Mouse (Mus musculus): ENCODE data around the gene Sema4c. TPM values are rescaled to one million over a fixed set of nuclear protein-coding genes. Genes with fewer than 3 reads are reported as not detected.

Sema4c gene
- total and polyA plus RNA-seq, 3 experiments = 0.70 to 3.4 (median 1.5) TPM

- no peak for TF ChIP-seq IRF4 (IDR thresholded peaks at IDR 0.05; ENCODE audit: low read depth, low read length)
- TF ChIP-seq EP300 (IDR thresholded peaks at IDR 0.05; ENCODE audit: low read length) = no peak
- Histone ChIP-seq H3K27ac (ENCODE audit: insufficient read depth, low read depth) (no peak overlapping the region), H3K4me3 (replicated peaks in 1 of 3; ENCODE audit: low read depth in 2 of 3, low read length in 2 of 3, poor library complexity in 1 of 3) (no peak overlapping the region), H3K4me1 (ENCODE audit: control insufficient read depth in 1 of 2, insufficient read depth in 2 of 2) (no peaks in the 10 kb centered on the region), H3K9ac (ENCODE audit: insufficient read depth, low read depth) (no peak overlapping the region), H3K36me3 (replicated peaks in 1 of 2; ENCODE audit: control insufficient read depth in 1 of 2, insufficient read depth in 1 of 2, low read length in 1 of 2) (peaks cover 50 to 75% of the 10 kb centered on the region in 2 experiments), H3K9me3 (replicated peaks; ENCODE audit: low read length) (no peaks in the 10 kb centered on the region), H3K79me2 (replicated peaks; ENCODE audit: control insufficient read depth, extremely low read depth, insufficient read depth, poor library complexity, severe bottlenecking) (no peaks in the 10 kb centered on the region), H3K4me2 (ENCODE audit: insufficient read depth, low read depth, poor library complexity, severe bottlenecking) (no peak overlapping the region), H3K27me3 (replicated peaks) (no peaks in the 10 kb centered on the region)
- DNase-seq (ENCODE audit: extremely low read depth) = no peak
- in situ Hi-C loops (cut with MboI; ENCODE audit: low pct_ligation_motif_present, low pct_unique_long_range_greater_than_20kb, low sequenced_read_pairs) (no loop called here), dilution Hi-C loops (cut with MboI; ENCODE audit: extremely low pct_ligation_motif_present, extremely low pct_unique_long_range_greater_than_20kb, low sequenced_read_pairs) (no loop called here)
Measured at GRCm38 (mm10) chr1:36529875-36530274, 28.3 kb downstream of the Sema4c start.

- Histone ChIP-seq H3K27me3 (replicated peaks) (no peaks in the 10 kb centered on the region), H3K4me3 (replicated peaks in 1 of 3; ENCODE audit: low read depth in 2 of 3, low read length in 2 of 3, poor library complexity in 1 of 3) (no peak overlapping the region), H3K4me2 (ENCODE audit: insufficient read depth, low read depth, poor library complexity, severe bottlenecking) (no peak overlapping the region), H3K9ac (ENCODE audit: insufficient read depth, low read depth) (no peak overlapping the region), H3K4me1 (ENCODE audit: control insufficient read depth in 1 of 2, insufficient read depth in 2 of 2) (no peaks in the 10 kb centered on the region), H3K79me2 (replicated peaks; ENCODE audit: control insufficient read depth, extremely low read depth, insufficient read depth, poor library complexity, severe bottlenecking) (no peaks in the 10 kb centered on the region), H3K36me3 (replicated peaks in 1 of 2; ENCODE audit: control insufficient read depth in 1 of 2, insufficient read depth in 1 of 2, low read length in 1 of 2) (peaks cover 54 to 76% of the 10 kb centered on the region in 2 experiments), H3K9me3 (replicated peaks; ENCODE audit: low read length) (no peaks in the 10 kb centered on the region), H3K27ac (ENCODE audit: insufficient read depth, low read depth) (no peak overlapping the region)
- TF ChIP-seq GABPA (IDR thresholded peaks at IDR 0.05; ENCODE audit: insufficient replicate concordance, low read depth, low read length) (no peak), SIN3A (IDR thresholded peaks at IDR 0.05; ENCODE audit: low read length) (no peak), CHD1 (IDR thresholded peaks at IDR 0.05; ENCODE audit: low read depth, low read length) (no peak), E2F4 (IDR thresholded peaks at IDR 0.05; ENCODE audit: insufficient replicate concordance, low read depth, low read length) (no peak), CHD2 (IDR thresholded peaks at IDR 0.05; ENCODE audit: low read length) (no peak), MYC (IDR thresholded peaks at IDR 0.05; ENCODE audit: low read depth, low read length) (no peak), KAT2A (IDR thresholded peaks at IDR 0.05; ENCODE audit: insufficient replicate concordance, low read length) (no peak), USF2 (conservative IDR thresholded peaks at IDR 0.05; ENCODE audit: low read depth, low read length) (no peak), EP300 (IDR thresholded peaks at IDR 0.05; ENCODE audit: low read length) (no peak), MXI1 (IDR thresholded peaks at IDR 0.05; ENCODE audit: low read depth, low read length) (no peak), NRF1 (IDR thresholded peaks at IDR 0.05; ENCODE audit: low read depth, low read length) (no peak), TCF12 (IDR thresholded peaks at IDR 0.05; ENCODE audit: low read depth, low read length) (no peak), RAD21 (IDR thresholded peaks at IDR 0.05; ENCODE audit: low read depth, low read length) (no peak), PAX5 (IDR thresholded peaks at IDR 0.05; ENCODE audit: low read length) (no peak), ZMIZ1 (IDR thresholded peaks at IDR 0.05; ENCODE audit: low read depth, low read length) (no peak)
- dilution Hi-C loops (cut with MboI; ENCODE audit: extremely low pct_ligation_motif_present, extremely low pct_unique_long_range_greater_than_20kb, low sequenced_read_pairs) = no loop called here
- in situ Hi-C loops (cut with MboI; ENCODE audit: low pct_ligation_motif_present, low pct_unique_long_range_greater_than_20kb, low sequenced_read_pairs) = no loop called here
- no peak for DNase-seq (ENCODE audit: extremely low read depth)
Measured at GRCm38 (mm10) chr1:36529274-36529673, 28.9 kb downstream of the Sema4c start.

All from CH12.LX (cell line).